ENCODE assay signal across 11 mouse cellular contexts in the genomic region with DNA sequence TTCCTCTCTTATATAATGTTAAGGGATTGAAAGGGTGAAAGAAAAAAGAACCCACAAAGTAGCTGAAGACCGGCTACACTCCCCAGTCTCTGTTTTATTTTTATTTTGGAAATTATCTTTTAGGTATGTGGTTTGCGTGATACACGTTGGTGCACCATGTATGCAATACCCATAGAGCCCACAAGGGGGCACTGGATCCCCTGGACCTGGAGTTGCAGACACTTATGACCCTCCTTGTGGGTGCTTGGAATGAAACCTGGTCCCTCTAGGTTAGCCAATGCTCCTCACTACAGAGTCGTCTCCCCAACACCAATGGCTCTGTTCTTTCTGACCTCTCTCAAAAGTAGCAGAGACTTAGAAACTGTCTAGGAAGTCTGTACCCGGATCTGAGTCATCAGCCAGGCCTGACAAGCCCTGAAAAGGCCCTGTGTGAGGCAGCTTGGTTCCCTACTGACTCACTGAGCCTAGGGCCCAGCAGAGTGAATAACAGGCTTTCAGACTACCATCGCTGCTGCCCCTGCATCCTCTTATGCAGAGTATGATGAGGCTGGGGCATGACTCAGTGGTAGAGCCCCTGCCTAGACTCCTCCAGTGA. TPM values are rescaled to one million over a fixed set of nuclear protein-coding genes. Genes with fewer than 3 reads are reported as not detected.
A peak's percentile ranks its signal among the peaks of the same experiment; 100 is the strongest.
DNase-seq lines count a peak whose midpoint lies in the region; ATAC-seq and TF ChIP-seq lines count a peak whose summit lies in the region.
"Had no signal": no experiment of that assay in that cellular context is flagged by ENCODE, and none has a peak within 500 bp of the region (broad histone marks: within the 10 kb centered on the region; RNA-seq: fewer than 3 reads in every experiment).

No protein-coding gene starts in this region.

- peaks cover 40% of the 10 kb centered on the region for H3K36me3 ChIP-seq in heart, postnatal 0 days (replicated peaks; ENCODE audit: control insufficient read depth, insufficient read depth, low read length)
- H3K36me3 ChIP-seq in spleen, adult 2 months (ENCODE audit: control insufficient read depth, insufficient read depth, low read length): peaks cover 22% of the 10 kb centered on the region

- no peak for ATAC-seq in heart, postnatal 0 days (ENCODE audit: insufficient read depth, low read depth)

- no peak for TF ChIP-seq POLR2A in spleen, adult 2 months (IDR thresholded peaks at IDR 0.05; ENCODE audit: low read depth, low read length)

- TF ChIP-seq EP300 in heart, postnatal 0 days (IDR thresholded peaks at IDR 0.05; ENCODE audit: low read depth): no peak

- WGBS in heart, postnatal 0 days: 82% methylated on average over 6 of the region's 6 CpGs
- WGBS in spleen, adult 2 months: 87% methylated on average over 6 of the region's 6 CpGs

- H3K4me2 ChIP-seq in heart, postnatal 0 days (ENCODE audit: low read depth, low read length): no peak overlapping the region
- H3K4me2 ChIP-seq: neural tube, embryonic 12.5 days had no signal

- no peak overlapping the region for H3K4me3 ChIP-seq in heart, postnatal 0 days (ENCODE audit: low read depth, low read length)
- no peak overlapping the region for H3K4me3 ChIP-seq in spleen, adult 2 months (ENCODE audit: extremely low read depth, insufficient read depth, insufficient read length)
- H3K4me3 ChIP-seq: neural tube, embryonic 12.5 days had no signal

- no peak overlapping the region for H3K27ac ChIP-seq in heart, postnatal 0 days (ENCODE audit: low read depth)
- H3K27ac ChIP-seq in spleen, adult 2 months (ENCODE audit: insufficient read depth, low read length): no peak overlapping the region
- H3K27ac ChIP-seq: neural tube, embryonic 12.5 days had no signal

- H3K9me3 ChIP-seq in heart, postnatal 0 days (replicated peaks; ENCODE audit: control insufficient read depth, low read length): no peaks in the 10 kb centered on the region
- H3K9me3 ChIP-seq: neural tube, embryonic 12.5 days had no signal

- no peak overlapping the region for H3K9ac ChIP-seq in heart, postnatal 0 days (replicated peaks; ENCODE audit: low read depth, low read length)
- H3K9ac ChIP-seq: neural tube, embryonic 12.5 days had no signal

- TF ChIP-seq CTCF in heart, postnatal 0 days (IDR thresholded peaks at IDR 0.05; ENCODE audit: low read depth): 0 out of 2 replicates have a peak, but pooled peaks have one; percentile 11
- TF ChIP-seq CTCF in spleen, adult 2 months (IDR thresholded peaks at IDR 0.05; ENCODE audit: extremely low read depth, insufficient read depth, insufficient read length, insufficient replicate concordance): peak; percentile 13; the same call in 1 of the 2 replicates

- H3K27me3 ChIP-seq in heart, postnatal 0 days (ENCODE audit: control insufficient read depth, insufficient read depth, low read length): no peaks in the 10 kb centered on the region
- H3K27me3 ChIP-seq in spleen, adult 2 months (ENCODE audit: control insufficient read depth, insufficient read depth, low read length): no peaks in the 10 kb centered on the region
- H3K27me3 ChIP-seq: neural tube, embryonic 12.5 days had no signal

- no peak for DNase-seq in heart, postnatal 0 days (ENCODE audit: low spot score)
- no peak for DNase-seq in heart, postnatal 4 days
- DNase-seq in spleen, adult 2 months (ENCODE audit: low read depth in 1 of 2, low spot score in 2 of 2): no peak
- no peak for DNase-seq in spleen, postnatal 36 days (ENCODE audit: low spot score in 2 of 2)
- DNase-seq in WW6 (ENCODE audit: low read depth, low spot score): peak; percentile 33
- DNase-seq in testis, postnatal 10 days (ENCODE audit: low spot score): peak; percentile 69
- no peak for DNase-seq in left cerebral cortex, adult 18-20 months (ENCODE audit: low spot score in 2 of 2)
- no peak for DNase-seq in cerebellum, postnatal 4 days (ENCODE audit: low spot score in 2 of 2)
- DNase-seq: cerebellum, adult 18-20 months; gastrocnemius, postnatal 25 days had no signal

- no peaks in the 10 kb centered on the region for H3K4me1 ChIP-seq in heart, postnatal 0 days (ENCODE audit: control insufficient read depth, insufficient read depth)
- H3K4me1 ChIP-seq in spleen, adult 2 months (ENCODE audit: control insufficient read depth, insufficient read depth, insufficient read length): peaks cover 20% of the 10 kb centered on the region; the same call in 1 of the 2 replicates
- H3K4me1 ChIP-seq: neural tube, embryonic 12.5 days had no signal

RNA-seq across cellular contexts. Expression of a gene that starts 7.3 kb away (rescaled TPM):
- total RNA-seq in heart, postnatal 0 days (2014; rRNA removed; ENCODE audit: low replicate concordance): 9.4 and 11.4 TPM in 2 replicates
- polyA plus RNA-seq in heart, postnatal 0 days (2015; fragmentation: Nextera tagmentation; extraction: Ambion mirVana): 7.9 and 8.0 TPM in 2 replicates
- total RNA-seq in heart, postnatal 4 days (2021): 1 to 10 TPM; 6.5 to 7.4 TPM
- polyA plus RNA-seq in spleen, adult 2 months (2012; rRNA removed): 19.6 and 28.4 TPM in 2 replicates
- 1 to 10 TPM; 9.0 to 9.5 TPM for total RNA-seq in left cerebral cortex, adult 18-20 months (2021)

RNA-seq across cellular contexts. Expression of a gene that starts 7.4 kb away (rescaled TPM):
- 20.9 and 23.1 TPM in 2 replicates for total RNA-seq in heart, postnatal 0 days (2014; rRNA removed; ENCODE audit: low replicate concordance)
- polyA plus RNA-seq in heart, postnatal 0 days (2015; fragmentation: Nextera tagmentation; extraction: Ambion mirVana): 9.4 and 10.0 TPM in 2 replicates
- total RNA-seq in heart, postnatal 4 days (2021): 1 to 10 TPM; 7.9 to 9.5 TPM
- 39.5 and 46.4 TPM in 2 replicates for polyA plus RNA-seq in spleen, adult 2 months (2012; rRNA removed)
- total RNA-seq in left cerebral cortex, adult 18-20 months (2021): 10 to 100 TPM; 13.8 to 16.2 TPM

RNA-seq across cellular contexts. Expression of a gene that starts 26.8 kb away (rescaled TPM):
- total RNA-seq in heart, postnatal 0 days (2014; rRNA removed; ENCODE audit: low replicate concordance): 59.8 and 121 TPM in 2 replicates
- 145 and 155 TPM in 2 replicates for polyA plus RNA-seq in heart, postnatal 0 days (2015; fragmentation: Nextera tagmentation; extraction: Ambion mirVana)
- total RNA-seq in heart, postnatal 4 days (2021): 10 to 100 TPM; 63.4 to 67.3 TPM
- polyA plus RNA-seq in spleen, adult 2 months (2012; rRNA removed): 32.3 and 38.1 TPM in 2 replicates
- total RNA-seq in left cerebral cortex, adult 18-20 months (2021): 10 to 100 TPM; 74.9 to 75.7 TPM

RNA-seq across cellular contexts. Expression of a gene that starts 27.3 kb away (rescaled TPM):
- 0.69 and 6.0 TPM in 2 replicates for total RNA-seq in heart, postnatal 0 days (2014; rRNA removed; ENCODE audit: low replicate concordance)
- polyA plus RNA-seq in heart, postnatal 0 days (2015; fragmentation: Nextera tagmentation; extraction: Ambion mirVana): 1.1 and 1.2 TPM in 2 replicates
- total RNA-seq in heart, postnatal 4 days (2021): 1 to 10 TPM; 2.0 to 3.3 TPM
- 113 and 167 TPM in 2 replicates for polyA plus RNA-seq in spleen, adult 2 months (2012; rRNA removed)
- 10 to 100 TPM; 45.9 to 48.5 TPM for total RNA-seq in left cerebral cortex, adult 18-20 months (2021)

RNA-seq across cellular contexts. Expression of a gene that starts 55.5 kb away (rescaled TPM):
- 1.7 and 8.4 TPM in 2 replicates for total RNA-seq in heart, postnatal 0 days (2014; rRNA removed; ENCODE audit: low replicate concordance)
- 32.7 and 34.0 TPM in 2 replicates for polyA plus RNA-seq in heart, postnatal 0 days (2015; fragmentation: Nextera tagmentation; extraction: Ambion mirVana)
- total RNA-seq in heart, postnatal 4 days (2021): 10 to 100 TPM; 27.9 to 32.6 TPM
- 7.3 and 8.8 TPM in 2 replicates for polyA plus RNA-seq in spleen, adult 2 months (2012; rRNA removed)
- total RNA-seq in left cerebral cortex, adult 18-20 months (2021): 10 to 100 TPM; 36.2 to 40.7 TPM

Comparison
In these comparisons a context has a peak if more than half of its experiments do, and no peak if none do; other contexts are left out.
1. DNase-seq: peak in WW6 (single experiment) and testis, postnatal 10 days (single experiment); none in heart, postnatal 0 days (single experiment), heart, postnatal 4 days (single experiment), spleen, adult 2 months (0 of 2), spleen, postnatal 36 days (0 of 2), left cerebral cortex, adult 18-20 months (0 of 2) and cerebellum, postnatal 4 days (0 of 2).